Mouse (Mus musculus): Measurements from ENCODE around the gene Midn.

- TF ChIP-seq POLR2A (IDR thresholded peaks at IDR 0.05; ENCODE audit: borderline replicate concordance, insufficient read depth, low read length) (no peak), CTCF (IDR thresholded peaks at IDR 0.05; ENCODE audit: borderline replicate concordance, insufficient read depth, low read depth, low read length) (no peak)
Measured at GRCm38 (mm10) chr10:80186649-80187048, 38.6 kb downstream of the Midn start.
